Mouse (Mus musculus) forebrain, embryonic 14.5 days (tissue): ENCODE measurements around the gene Colca2. TPM values are rescaled to one million over a fixed set of nuclear protein-coding genes. Genes with fewer than 3 reads are reported as not detected.
A peak's percentile ranks its signal among the peaks of the same experiment; 100 is the strongest.

Source experiments
- ATAC-seq: fragments of 200-750 bp; cut with Nextera tagmentation; 2 replicates; pipeline ENCODE4 v1.8.0; 2017; ENCODE audit warnings: mild to moderate bottlenecking, moderate library complexity
- DNase-seq: peaks from one replicate; pipeline ENCODE4 v3.0.0-alpha.2; 2015; ENCODE audit warnings: low spot score
- H3K27ac ChIP-seq: fragments of 300-500 bp; sonication (generic); 2 replicates; pipeline ENCODE4 v1.5.1; 2014; ENCODE audit warnings: low read depth, mild to moderate bottlenecking, control low read depth, low read length, moderate library complexity
- H3K27me3 ChIP-seq: fragments of 300-500 bp; sonication (generic); replicated peaks from 2 replicates; pipeline ENCODE4 v1.6.1; 2014; ENCODE audit warnings: low read length, control low read depth, mixed read lengths; ENCODE audit not compliant: control insufficient read depth, insufficient read depth
- H3K36me3 ChIP-seq: fragments of 300-500 bp; sonication (generic); 2 replicates; pipeline ENCODE4 v1.6.1; 2014; ENCODE audit warnings: low read length, control low read depth; ENCODE audit not compliant: control insufficient read depth, insufficient read depth
- H3K4me1 ChIP-seq: fragments of 300-500 bp; sonication (generic); 2 replicates; pipeline ENCODE4 v1.6.1; 2014; ENCODE audit warnings: antibody characterized with exemption, low read length, control low read depth; ENCODE audit not compliant: control insufficient read depth, insufficient read depth
- H3K4me2 ChIP-seq: fragments of 300-500 bp; sonication (generic); 2 replicates; pipeline ENCODE4 v1.6.1; 2014; ENCODE audit warnings: mild to moderate bottlenecking, control low read depth, low read length
- H3K4me3 ChIP-seq: fragments of 300-500 bp; sonication (generic); 2 replicates; pipeline ENCODE4 v1.5.1; 2014; ENCODE audit warnings: low read depth, low read length, control low read depth
- H3K9ac ChIP-seq: fragments of 300-500 bp; sonication (generic); 2 replicates; pipeline ENCODE4 v1.6.1; 2014; ENCODE audit warnings: mild to moderate bottlenecking, low read length, control low read depth, moderate library complexity
- H3K9me3 ChIP-seq: fragments of 300-500 bp; sonication (generic); replicated peaks from 2 replicates; pipeline ENCODE4 v1.6.1; 2016; ENCODE audit warnings: low read length, control low read depth, mixed read lengths; ENCODE audit not compliant: control insufficient read depth
- WGBS: fragments of 180-500 bp; shearing (Covaris S2); extraction: QIAGEN DNeasy Blood & Tissue Kit; methylation state at CpG from one replicate; pipeline ENCODE4 v1.1.7; 2014; 5-methylcytosine and 5-hydroxymethylcytosine counted together
- polyA plus RNA-seq: library from polyadenylated mRNA; unstranded; fragments of >200 nt; fragmentation: Nextera tagmentation; extraction: Ambion mirVana; gene quantifications from 2 replicates; pipeline ENCODE4 v1.2.1, GENCODE M21; 2014

Colca2 gene
- polyA plus RNA-seq, 1 experiment from 2014 or later, result 1.7 TPM

- 66% methylated on average over 12 of the region's 12 CpGs for WGBS
- no peak overlapping the region for H3K9ac ChIP-seq
- H3K27ac ChIP-seq, result no peak overlapping the region
- no peak overlapping the region for H3K4me2 ChIP-seq
- H3K4me1 ChIP-seq, result no peaks in the 10 kb centered on the region
- DNase-seq (peak; percentile 58), ATAC-seq (peak; percentile 42; the same call in 1 of the 2 replicates)
- H3K4me3 ChIP-seq, result no peak overlapping the region
- no peaks in the 10 kb centered on the region for H3K36me3 ChIP-seq
- no peaks in the 10 kb centered on the region for H3K27me3 ChIP-seq
- H3K9me3 ChIP-seq, result no peaks in the 10 kb centered on the region
Measured at GRCm38 (mm10) chr9:51238741-51239385, 39.5 kb downstream of the Colca2 start.

GRCm38 (mm10) chr9:51232163-51232562 is 46.2 kb downstream of the Colca2 start:
- Histone ChIP-seq H3K27me3 (no peaks in the 10 kb centered on the region), H3K9me3 (no peaks in the 10 kb centered on the region), H3K4me1 (no peaks in the 10 kb centered on the region), H3K9ac (no peak overlapping the region), H3K4me2 (no peak overlapping the region), H3K4me3 (no peak overlapping the region), H3K36me3 (no peaks in the 10 kb centered on the region), H3K27ac (no peak overlapping the region)
- WGBS, result 95% methylated on average over 8 of the region's 8 CpGs
- DNase-seq (no peak), ATAC-seq (no peak)

- Histone ChIP-seq H3K9ac (no peak overlapping the region), H3K4me2 (no peak overlapping the region), H3K27me3 (no peaks in the 10 kb centered on the region), H3K9me3 (no peaks in the 10 kb centered on the region), H3K4me1 (no peaks in the 10 kb centered on the region), H3K4me3 (no peak overlapping the region), H3K27ac (no peak overlapping the region), H3K36me3 (no peaks in the 10 kb centered on the region)
- DNase-seq, result no peak
- 78% methylated on average over 4 of the region's 4 CpGs for WGBS
- ATAC-seq, result no peak
Measured at GRCm38 (mm10) chr9:51230701-51231389, 47.5 kb downstream of the Colca2 start.

GRCm38 (mm10) chr9:51225636-51226166 is 52.7 kb downstream of the Colca2 start:
- WGBS, result 90% methylated on average over 5 of the region's 5 CpGs
- Histone ChIP-seq H3K27me3 (no peaks in the 10 kb centered on the region), H3K9ac (no peak overlapping the region), H3K27ac (no peak overlapping the region), H3K4me2 (no peak overlapping the region), H3K36me3 (no peaks in the 10 kb centered on the region), H3K9me3 (no peaks in the 10 kb centered on the region), H3K4me1 (no peaks in the 10 kb centered on the region), H3K4me3 (no peak overlapping the region)
- ATAC-seq (no peak), DNase-seq (no peak)

Other genes starting within 250 kb of the Colca2 start
- gene Btg4, start 217.7 kb downstream of the Colca2 start, polyA plus RNA-seq, result not detected in 2 replicates
- gene Layn, start 201.5 kb downstream of the Colca2 start, polyA plus RNA-seq, result 1.7 and 2.1 TPM in 2 replicates
- gene 4833427G06Rik, start 176.5 kb downstream of the Colca2 start, polyA plus RNA-seq, result 1.2 TPM in 2 replicates
- gene Gm32742, start 113.1 kb downstream of the Colca2 start, polyA plus RNA-seq, result 0.04 TPM in 1 of 2 replicates, not detected in the other
- gene Pou2af1, start 64.9 kb downstream of the Colca2 start, polyA plus RNA-seq, result 0.09 and 0.11 TPM in 2 replicates
- not detected in 2 replicates for gene 1810046K07Rik, start 50.3 kb upstream of the Colca2 start, polyA plus RNA-seq